Mouse (Mus musculus): ENCODE data around the gene 4921539E11Rik. TPM values are rescaled to one million over a fixed set of nuclear protein-coding genes. Genes with fewer than 3 reads are reported as not detected.
A peak's percentile ranks its signal among the peaks of the same experiment; 100 is the strongest.

Gene 4921539E11Rik
- polyA plus RNA-seq (2015; fragmentation: Nextera tagmentation; extraction: Ambion mirVana) = not detected in 2 replicates

GRCm38 (mm10) chr4:103290763-103291162 is at the start of gene 4921539E11Rik:
Gene 4921539E11Rik, minus strand, starts transcription at chr4:103290863.
- Histone ChIP-seq H3K36me3 (ENCODE audit: control insufficient read depth, insufficient read depth) (no peaks in the 10 kb centered on the region), H3K9ac (ENCODE audit: low read depth, low read length) (no peak within 1 kb of the TSS), H3K4me3 (ENCODE audit: low read depth, low read length) (no peak within 1 kb of the TSS), H3K9me3 (ENCODE audit: control insufficient read depth) (no peaks in the 10 kb centered on the region), H3K27ac (ENCODE audit: low read depth, low read length) (no peak within 1 kb of the TSS), H3K4me1 (replicated peaks; ENCODE audit: control insufficient read depth, insufficient read depth, low read length) (no peaks in the 10 kb centered on the region), H3K4me2 (replicated peaks; ENCODE audit: low read depth) (no peak within 1 kb of the TSS), H3K27me3 (replicated peaks; ENCODE audit: control insufficient read depth, insufficient read depth, low read length) (no peaks in the 10 kb centered on the region)
- TF ChIP-seq CTCF (IDR thresholded peaks at IDR 0.05; ENCODE audit: low read depth) = no peak
- 71% methylated on average over 2 of the region's 2 CpGs for WGBS
- ATAC-seq = no peak

- TF ChIP-seq CTCF (IDR thresholded peaks at IDR 0.05; ENCODE audit: low read depth) = no peak
- Histone ChIP-seq H3K27me3 (replicated peaks; ENCODE audit: control insufficient read depth, insufficient read depth, low read length) (no peaks in the 10 kb centered on the region), H3K9ac (ENCODE audit: low read depth, low read length) (no peak overlapping the region), H3K9me3 (ENCODE audit: control insufficient read depth) (no peaks in the 10 kb centered on the region), H3K36me3 (ENCODE audit: control insufficient read depth, insufficient read depth) (peaks cover 23% of the 10 kb centered on the region), H3K27ac (ENCODE audit: low read depth, low read length) (no peak overlapping the region), H3K4me3 (ENCODE audit: low read depth, low read length) (no peak overlapping the region), H3K4me1 (replicated peaks; ENCODE audit: control insufficient read depth, insufficient read depth, low read length) (no peaks in the 10 kb centered on the region), H3K4me2 (replicated peaks; ENCODE audit: low read depth) (no peak overlapping the region)
- 62% methylated on average over 5 of the region's 5 CpGs for WGBS
- ATAC-seq = no peak
These were observed 44.5 kb upstream of the 4921539E11Rik start for GRCm38 (mm10) chr4:103335134-103335533.

- no peaks in the 10 kb centered on the region for H3K9me3 ChIP-seq (ENCODE audit: control insufficient read depth)
- no peak overlapping the region for H3K9ac ChIP-seq (ENCODE audit: low read depth, low read length)
- peaks cover 24% of the 10 kb centered on the region for H3K36me3 ChIP-seq (ENCODE audit: control insufficient read depth, insufficient read depth)
- H3K4me3 ChIP-seq (ENCODE audit: low read depth, low read length) = no peak overlapping the region
- no peak for ATAC-seq
- no peak for TF ChIP-seq CTCF (IDR thresholded peaks at IDR 0.05; ENCODE audit: low read depth)
- WGBS = 58% methylated on average over 6 of the region's 6 CpGs
- H3K4me2 ChIP-seq (replicated peaks; ENCODE audit: low read depth) = no peak overlapping the region
- H3K4me1 ChIP-seq (replicated peaks; ENCODE audit: control insufficient read depth, insufficient read depth, low read length) = no peaks in the 10 kb centered on the region
- H3K27ac ChIP-seq (ENCODE audit: low read depth, low read length) = no peak overlapping the region
- H3K27me3 ChIP-seq (replicated peaks; ENCODE audit: control insufficient read depth, insufficient read depth, low read length) = no peaks in the 10 kb centered on the region
These were observed 38.7 kb upstream of the 4921539E11Rik start for GRCm38 (mm10) chr4:103329348-103329747.

- Histone ChIP-seq H3K27me3 (replicated peaks; ENCODE audit: control insufficient read depth, insufficient read depth, low read length) (no peaks in the 10 kb centered on the region), H3K9me3 (ENCODE audit: control insufficient read depth) (no peaks in the 10 kb centered on the region), H3K27ac (ENCODE audit: low read depth, low read length) (no peak overlapping the region), H3K9ac (ENCODE audit: low read depth, low read length) (no peak overlapping the region), H3K36me3 (ENCODE audit: control insufficient read depth, insufficient read depth) (peaks cover 19% of the 10 kb centered on the region), H3K4me3 (ENCODE audit: low read depth, low read length) (no peak overlapping the region), H3K4me2 (replicated peaks; ENCODE audit: low read depth) (no peak overlapping the region), H3K4me1 (replicated peaks; ENCODE audit: control insufficient read depth, insufficient read depth, low read length) (no peaks in the 10 kb centered on the region)
- peak; percentile 62 for TF ChIP-seq CTCF (IDR thresholded peaks at IDR 0.05; ENCODE audit: low read depth)
- no peak for ATAC-seq
- 84% methylated on average over 3 of the region's 3 CpGs for WGBS
These were observed 36.3 kb upstream of the 4921539E11Rik start for GRCm38 (mm10) chr4:103326994-103327393.

- Histone ChIP-seq H3K4me1 (replicated peaks; ENCODE audit: control insufficient read depth, insufficient read depth, low read length) (no peaks in the 10 kb centered on the region), H3K9me3 (ENCODE audit: control insufficient read depth) (no peaks in the 10 kb centered on the region), H3K27me3 (replicated peaks; ENCODE audit: control insufficient read depth, insufficient read depth, low read length) (no peaks in the 10 kb centered on the region), H3K4me3 (ENCODE audit: low read depth, low read length) (no peak overlapping the region), H3K27ac (ENCODE audit: low read depth, low read length) (no peak overlapping the region), H3K36me3 (ENCODE audit: control insufficient read depth, insufficient read depth) (peaks cover 20% of the 10 kb centered on the region; the same call in 1 of the 2 replicates), H3K9ac (ENCODE audit: low read depth, low read length) (no peak overlapping the region), H3K4me2 (replicated peaks; ENCODE audit: low read depth) (no peak overlapping the region)
- TF ChIP-seq CTCF (IDR thresholded peaks at IDR 0.05; ENCODE audit: low read depth) = no peak
- 63% methylated on average over 17 of the region's 17 CpGs for WGBS
- ATAC-seq = no peak
These were observed 34.2 kb upstream of the 4921539E11Rik start for GRCm38 (mm10) chr4:103324688-103325451.

- WGBS = 76% methylated on average over 6 of the region's 6 CpGs
- Histone ChIP-seq H3K36me3 (ENCODE audit: control insufficient read depth, insufficient read depth) (peaks cover 20% of the 10 kb centered on the region; the same call in 1 of the 2 replicates), H3K9ac (ENCODE audit: low read depth, low read length) (no peak overlapping the region), H3K4me3 (ENCODE audit: low read depth, low read length) (no peak overlapping the region), H3K4me2 (replicated peaks; ENCODE audit: low read depth) (no peak overlapping the region), H3K9me3 (ENCODE audit: control insufficient read depth) (no peaks in the 10 kb centered on the region), H3K27ac (ENCODE audit: low read depth, low read length) (no peak overlapping the region), H3K27me3 (replicated peaks; ENCODE audit: control insufficient read depth, insufficient read depth, low read length) (no peaks in the 10 kb centered on the region), H3K4me1 (replicated peaks; ENCODE audit: control insufficient read depth, insufficient read depth, low read length) (no peaks in the 10 kb centered on the region)
- no peak for TF ChIP-seq CTCF (IDR thresholded peaks at IDR 0.05; ENCODE audit: low read depth)
- no peak for ATAC-seq
These were observed 30.8 kb upstream of the 4921539E11Rik start for GRCm38 (mm10) chr4:103321461-103321860.
